Mouse (Mus musculus): Measurements from ENCODE around the gene Parva.

The Parva gene

GRCm38 (mm10) chr7:112426811-112427210 is 494 bp upstream of the Parva start:
- no peak for DNase-seq (ENCODE audit: low spot score)

DNA sequence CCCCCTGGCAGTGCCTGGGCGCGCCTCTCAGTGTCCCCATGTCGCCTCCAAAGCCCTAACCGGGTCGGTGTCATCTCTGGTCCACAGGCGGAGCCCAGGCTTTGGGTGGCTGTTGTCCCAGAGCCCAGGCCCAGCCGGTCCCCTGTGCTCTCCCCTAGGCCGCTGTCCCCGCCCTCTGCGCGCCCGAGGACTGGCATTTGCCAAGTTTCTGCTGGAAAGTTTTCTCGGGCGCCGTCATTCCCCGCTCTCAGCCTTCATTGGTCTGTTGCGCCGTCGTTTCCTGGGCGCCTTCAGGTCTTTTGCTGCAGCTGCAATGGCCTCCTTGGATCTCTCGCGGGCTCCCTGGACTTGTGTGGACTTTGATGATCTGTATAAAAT is 842 bp downstream of the Parva start:
- DNase-seq (ENCODE audit: low spot score), result no peak

DNA sequence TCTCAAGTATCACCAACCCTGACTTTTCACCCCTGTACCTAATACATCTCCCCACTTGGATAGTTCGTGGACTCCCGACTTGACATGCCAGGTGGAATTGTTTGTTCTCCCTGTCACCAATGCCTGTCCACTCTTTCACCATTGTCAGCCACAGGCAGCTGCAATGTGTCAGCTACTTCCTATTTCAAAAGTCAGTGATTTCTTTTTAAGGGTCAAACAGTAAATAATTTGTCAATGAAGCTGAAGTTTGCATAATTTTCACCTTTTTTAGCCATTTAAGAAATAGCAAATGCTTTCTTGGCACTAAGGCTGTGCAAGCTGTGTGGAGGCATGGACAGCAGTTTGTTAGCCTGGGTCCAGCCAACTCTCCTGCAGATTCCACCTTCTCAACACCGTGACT is 12.5 kb downstream of the Parva start:
- no peak for DNase-seq (ENCODE audit: low spot score)

GRCm38 (mm10) chr7:112444152-112444984 is 17.1 kb downstream of the Parva start:
- no peak for DNase-seq (ENCODE audit: low spot score)

DNA sequence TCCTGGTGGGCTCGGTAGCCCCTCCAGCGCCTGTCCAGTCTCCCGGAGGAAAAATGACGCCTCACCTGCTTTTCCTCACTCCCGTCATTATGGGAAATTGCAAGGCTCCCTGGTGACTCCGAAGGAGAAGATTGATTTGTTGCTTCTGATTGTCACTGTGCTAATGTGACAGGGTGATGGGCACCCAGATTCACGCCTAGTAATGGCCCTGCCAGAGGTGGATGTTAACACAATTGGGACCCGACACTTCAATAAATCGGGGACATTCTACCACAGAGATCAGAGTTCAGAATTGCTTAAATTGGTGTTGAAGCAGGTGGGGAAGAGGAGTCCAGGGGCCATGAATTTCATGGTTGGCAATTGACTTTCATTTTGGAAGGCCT is 17.7 kb downstream of the Parva start:
- no peak for DNase-seq (ENCODE audit: low spot score)

- no peak for DNase-seq (ENCODE audit: low spot score)
Observed at GRCm38 (mm10) chr7:112446498-112446897, 19.2 kb downstream of the Parva start.

DNA sequence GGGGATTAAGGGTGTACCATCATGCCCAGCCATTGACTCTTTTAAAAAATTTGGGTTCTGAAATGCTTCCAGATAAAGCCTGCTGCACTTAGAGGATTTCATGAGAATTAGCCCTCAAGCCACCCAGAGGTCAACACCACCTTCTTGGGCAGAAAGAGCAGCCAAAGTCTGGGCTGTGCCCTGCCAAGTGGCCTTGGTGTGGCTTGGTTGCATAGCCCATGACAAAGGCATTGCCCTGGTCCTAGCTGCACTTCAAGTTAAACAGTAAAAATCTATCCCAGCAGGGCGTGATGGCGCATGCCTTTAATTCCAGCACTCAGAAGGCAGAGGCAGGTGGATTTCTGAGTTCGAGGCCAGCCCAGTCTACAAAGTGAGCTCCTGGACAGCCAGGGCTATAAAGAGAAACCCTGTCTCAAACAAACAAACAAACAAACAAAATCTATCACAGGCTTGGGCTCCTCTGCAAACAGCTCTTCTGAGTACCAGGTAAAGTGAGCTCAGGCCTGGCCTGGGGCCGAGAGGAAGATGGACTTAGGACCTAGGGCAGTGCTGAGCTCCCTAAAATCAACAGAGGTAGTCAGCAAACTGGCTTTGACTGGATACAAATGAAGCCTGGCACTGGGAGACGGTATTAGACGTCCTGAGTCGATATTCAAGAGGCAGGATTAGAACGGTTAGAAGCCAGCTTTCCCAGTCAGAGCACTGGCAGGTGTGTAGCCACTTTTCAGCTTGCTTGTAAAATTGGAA is 22.8 kb downstream of the Parva start:
- DNase-seq (ENCODE audit: low spot score), result no peak

- DNase-seq (ENCODE audit: low spot score), result no peak
Observed at GRCm38 (mm10) chr7:112452471-112452870, 25.2 kb downstream of the Parva start.

GRCm38 (mm10) chr7:112453805-112454214 is 26.5 kb downstream of the Parva start:
- no peak for DNase-seq (ENCODE audit: low spot score)

GRCm38 (mm10) chr7:112454380-112454779 is 27.1 kb downstream of the Parva start:
- no peak for DNase-seq (ENCODE audit: low spot score)

DNA sequence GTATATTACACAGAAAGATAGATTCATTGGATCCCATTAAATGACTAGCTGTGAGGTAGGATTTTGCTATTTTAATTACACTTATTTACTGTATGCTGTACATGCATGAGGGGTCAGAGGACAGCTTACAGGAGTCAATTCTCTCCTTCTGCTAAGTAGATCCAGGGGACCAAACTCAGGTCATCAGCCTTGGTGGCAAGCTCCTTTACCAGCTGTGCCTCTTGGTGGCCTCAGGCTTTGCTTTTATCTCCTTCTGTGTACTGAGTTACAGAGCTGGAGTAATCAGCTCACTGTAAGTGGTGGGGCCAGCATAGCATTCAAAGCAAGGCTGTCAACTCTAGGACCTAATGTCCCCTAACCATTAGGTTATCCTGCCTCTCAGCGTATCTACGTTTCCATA is 27.6 kb downstream of the Parva start:
- DNase-seq (ENCODE audit: low spot score), result no peak

DNA sequence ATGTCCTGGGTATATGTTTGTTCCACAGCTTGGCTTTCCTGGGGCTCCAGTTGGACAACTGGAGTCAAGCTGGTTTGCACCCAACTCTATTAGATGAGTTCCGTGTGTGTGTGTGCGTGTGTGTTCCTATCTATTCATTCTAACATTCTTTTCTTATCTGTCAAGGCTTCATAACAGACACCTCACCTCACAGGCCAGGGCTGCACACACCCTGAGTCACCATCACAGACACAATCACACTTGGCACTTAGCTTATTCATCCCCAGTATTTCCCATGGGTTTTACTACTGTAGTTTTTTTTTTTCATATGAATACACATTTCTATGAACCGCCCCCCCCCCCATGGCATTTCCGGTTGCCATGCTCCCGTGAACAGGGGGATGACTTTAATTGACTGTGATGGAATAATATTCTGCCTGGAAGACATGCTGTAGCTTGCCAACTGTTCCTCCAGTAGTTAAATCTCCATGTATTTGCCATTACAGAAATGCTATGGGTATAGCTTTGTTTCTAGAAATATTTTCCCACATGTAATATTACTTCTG is 28.3 kb downstream of the Parva start:
- DNase-seq (ENCODE audit: low spot score), result no peak

DNA sequence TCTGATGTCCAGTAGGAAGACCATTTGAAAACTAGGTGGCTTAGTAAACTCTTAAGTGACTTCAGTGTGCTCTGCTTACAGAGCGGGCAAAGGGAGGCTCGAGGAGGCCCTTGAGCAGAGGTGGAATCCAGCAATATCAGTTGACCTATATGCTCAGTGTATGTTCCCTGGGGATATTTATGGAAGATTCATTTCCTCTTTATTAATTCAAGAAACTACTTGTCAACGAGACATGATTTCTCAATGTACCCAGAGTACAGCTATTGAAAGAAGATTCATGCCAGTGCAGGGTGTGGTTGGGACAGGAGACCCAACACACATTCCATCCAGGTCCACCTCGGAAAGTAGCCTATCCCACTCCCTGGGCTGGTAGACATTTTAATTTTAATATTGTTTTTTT is 30.1 kb downstream of the Parva start:
- DNase-seq (ENCODE audit: low spot score), result no peak

- DNase-seq (ENCODE audit: low spot score), result no peak
Observed at GRCm38 (mm10) chr7:112457920-112458319, 30.6 kb downstream of the Parva start.

DNA sequence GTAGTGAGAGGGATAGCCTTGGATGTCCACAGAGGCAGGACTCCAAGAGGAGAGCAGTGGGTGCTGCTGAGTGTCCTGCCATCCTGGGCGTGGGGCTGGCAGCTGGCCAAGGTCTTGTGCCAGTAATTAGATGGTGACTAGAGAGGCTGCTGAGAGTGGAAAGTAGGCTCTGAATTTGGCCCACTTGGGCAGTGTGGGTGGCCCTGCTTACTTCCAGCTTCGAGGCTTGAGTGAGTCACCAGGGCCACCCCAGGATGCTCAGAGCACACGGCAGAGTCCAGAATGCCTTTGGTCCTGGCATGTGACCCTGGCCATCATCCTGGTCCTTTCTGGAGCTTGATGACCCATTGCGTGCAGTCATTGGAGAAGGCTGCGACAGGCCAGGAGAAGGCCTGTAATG is 31.1 kb downstream of the Parva start:
- DNase-seq (ENCODE audit: low spot score), result no peak

DNA sequence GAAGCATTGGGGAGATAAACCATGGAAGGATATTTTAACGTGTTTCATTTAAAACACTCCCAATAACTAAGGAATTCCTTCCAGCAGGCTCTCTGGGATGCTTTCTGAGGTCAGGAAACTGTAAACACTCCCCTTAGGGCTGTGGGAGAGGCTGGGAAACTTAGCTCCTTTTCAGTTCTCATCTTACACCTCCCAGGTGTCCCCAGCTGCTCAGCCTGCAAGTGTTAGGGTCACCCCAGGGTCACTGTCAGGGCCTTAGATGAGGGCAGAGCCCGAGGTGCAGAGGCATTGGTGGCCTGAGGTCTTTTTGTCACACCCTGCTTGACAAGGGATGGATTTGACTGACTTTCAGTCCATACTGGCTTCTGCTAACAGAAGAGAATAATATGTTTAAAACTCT is 35.8 kb downstream of the Parva start:
- no peak for DNase-seq (ENCODE audit: low spot score)

- DNase-seq (ENCODE audit: low spot score), result no peak
Observed at GRCm38 (mm10) chr7:112465920-112466319, 38.6 kb downstream of the Parva start.

DNA sequence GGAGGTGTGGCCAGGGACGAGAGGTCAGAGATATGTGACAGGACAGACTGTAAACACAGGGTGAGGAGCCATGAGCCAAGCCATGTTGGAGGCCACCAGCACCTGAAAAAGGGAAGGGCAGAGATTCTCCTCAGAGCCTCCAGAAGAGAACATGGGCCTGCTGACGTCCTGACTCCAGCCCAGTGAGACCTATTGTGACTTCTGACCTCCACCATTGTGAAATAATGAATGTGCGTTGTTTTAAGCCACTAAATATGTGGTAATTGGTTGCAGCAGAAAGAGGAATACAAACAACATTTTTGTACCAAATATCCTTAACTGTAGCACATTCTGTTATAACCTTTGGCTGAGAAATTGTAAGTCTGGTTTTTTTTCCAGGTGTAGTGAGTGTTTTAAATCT is 39.5 kb downstream of the Parva start:
- no peak for DNase-seq (ENCODE audit: low spot score)

DNA sequence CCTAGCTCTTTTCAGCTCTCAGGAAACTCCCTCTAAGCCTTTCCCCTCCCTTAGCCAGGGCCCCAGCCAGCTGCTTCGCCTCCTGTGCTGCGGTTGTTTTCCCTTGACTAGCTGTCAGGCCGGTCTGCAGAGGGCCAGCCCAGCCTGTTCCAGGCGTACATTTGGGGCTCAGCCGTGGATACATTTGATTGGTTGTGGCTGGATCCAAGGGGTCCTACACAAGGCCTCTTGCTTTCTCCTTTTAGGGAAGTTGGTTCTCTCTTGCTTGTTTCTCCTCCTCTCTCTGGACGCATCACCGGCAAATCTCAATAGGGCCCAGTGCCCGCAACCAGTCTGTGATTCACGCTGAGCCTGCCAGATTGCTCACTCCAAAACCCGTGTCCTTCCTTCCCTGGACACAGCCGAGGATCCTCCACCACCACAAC is 40.4 kb downstream of the Parva start:
- no peak for DNase-seq (ENCODE audit: low spot score)

GRCm38 (mm10) chr7:112469817-112470216 is 42.5 kb downstream of the Parva start:
- DNase-seq (ENCODE audit: low spot score), result peak; percentile 1

GRCm38 (mm10) chr7:112471316-112471715 is 44.0 kb downstream of the Parva start:
- no peak for DNase-seq (ENCODE audit: low spot score)

DNA sequence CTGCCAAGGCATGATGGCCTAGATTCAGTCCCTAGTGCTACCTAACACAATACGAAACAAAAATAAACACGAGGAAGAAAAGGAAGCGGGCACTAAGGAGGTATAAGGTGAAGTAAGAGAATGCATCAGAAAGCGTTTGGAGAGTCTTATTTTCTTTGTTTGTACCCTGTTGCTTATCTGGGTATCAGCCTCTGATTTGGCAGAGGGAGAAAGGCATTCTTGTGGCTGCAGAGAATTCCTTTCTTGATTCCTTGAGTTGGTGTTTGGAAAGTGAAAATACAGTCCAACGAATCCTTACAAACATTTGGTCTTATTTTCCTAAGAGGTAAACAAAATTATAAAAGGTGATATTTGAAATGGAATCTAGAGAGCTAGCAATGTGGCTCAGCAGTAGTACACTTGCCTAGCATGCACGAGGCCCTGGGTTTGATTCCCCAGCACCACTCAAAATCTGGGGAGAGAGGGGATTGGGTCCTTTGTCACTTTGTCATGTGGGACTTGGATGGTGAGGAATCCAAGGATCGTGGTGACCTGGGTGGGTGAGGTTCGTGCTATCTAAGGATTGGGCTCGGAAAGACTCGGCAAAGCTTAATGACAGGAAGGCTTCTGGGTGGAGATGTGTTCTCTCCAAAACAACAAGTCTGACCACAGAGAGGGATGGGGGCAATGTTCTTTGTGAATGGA is 44.9 kb downstream of the Parva start:
- DNase-seq (ENCODE audit: low spot score), result no peak
